Mouse (Mus musculus) myocyte (in vitro differentiated cells): ENCODE measurements around the gene Rps15a. TPM values are rescaled to one million over a fixed set of nuclear protein-coding genes. Genes with fewer than 3 reads are reported as not detected.
A peak's percentile ranks its signal among the peaks of the same experiment; 100 is the strongest.

ENCODE experiments used
- H3K27me3 ChIP-seq: one replicate; pipeline ENCODE4 v1.6.1; 2011; ENCODE audit not compliant: control insufficient read depth, insufficient read depth, insufficient read length
- H3K36me3 ChIP-seq: one replicate; pipeline ENCODE4 v1.6.1; 2011; ENCODE audit not compliant: control insufficient read depth, insufficient read depth
- H3K4me2 ChIP-seq: one replicate; pipeline ENCODE4 v1.6.1; 2011; ENCODE audit warnings: low read depth, control low read depth
- H3K4me3 ChIP-seq: one replicate; pipeline ENCODE4 v1.5.1; 2011; ENCODE audit warnings: mild to moderate bottlenecking, control low read depth, moderate library complexity
- H3K79me2 ChIP-seq: one replicate; pipeline ENCODE4 v1.6.1; 2011; ENCODE audit not compliant: control insufficient read depth, insufficient read depth
- H3ac ChIP-seq: one replicate; pipeline ENCODE4 v1.6.1; 2011; ENCODE audit not compliant: control insufficient read depth, insufficient read length
- CEBPB ChIP-seq: IDR thresholded peaks from 2 replicates; pipeline ENCODE4 v1.6.1; 2011; ENCODE audit warnings: mild to moderate bottlenecking, moderate library complexity; ENCODE audit not compliant: poor library complexity, insufficient read depth, severe bottlenecking
- E2F4 ChIP-seq: IDR thresholded peaks from one replicate; pipeline ENCODE4 v1.6.1; 2011; ENCODE audit warnings: mild to moderate bottlenecking, control low read depth, moderate library complexity; ENCODE audit not compliant: insufficient read depth
- MAX ChIP-seq: IDR thresholded peaks from one replicate; pipeline ENCODE4 v1.6.1; 2011; ENCODE audit warnings: low read depth, mild to moderate bottlenecking, control low read depth
- MYOD1 ChIP-seq, 3 experiments: IDR thresholded peaks; one replicate each; pipeline ENCODE4 v1.6.1; 2011; ENCODE audit warnings: control low read depth in 2 of 3, low read depth in 2 of 3, mild to moderate bottlenecking in 2 of 3, moderate library complexity in 1 of 3; ENCODE audit not compliant: insufficient read length in 2 of 3, control insufficient read depth in 1 of 3
- MYOG ChIP-seq, 3 experiments: IDR thresholded peaks; one replicate each; pipeline ENCODE4 v1.6.1; 2011; ENCODE audit warnings: control low read depth in 2 of 3, low read depth in 2 of 3, mild to moderate bottlenecking in 2 of 3; ENCODE audit not compliant: insufficient read length in 2 of 3, control insufficient read depth in 1 of 3, insufficient read depth in 1 of 3
- POLR2A ChIP-seq: IDR thresholded peaks from one replicate; pipeline ENCODE4 v1.6.1; 2011; ENCODE audit warnings: low read depth, mild to moderate bottlenecking, control low read depth, moderate library complexity; ENCODE audit not compliant: insufficient read length
- POLR2AphosphoS2 ChIP-seq: IDR thresholded peaks from one replicate; pipeline ENCODE4 v1.6.1; 2011; ENCODE audit warnings: low read depth, control low read depth; ENCODE audit not compliant: insufficient read length
- REST ChIP-seq: IDR thresholded peaks from one replicate; pipeline ENCODE4 v1.6.1; 2011; ENCODE audit warnings: mild to moderate bottlenecking, control low read depth, moderate library complexity; ENCODE audit not compliant: insufficient read depth, insufficient read length
- SRF ChIP-seq: IDR thresholded peaks from one replicate; pipeline ENCODE4 v1.6.1; 2011; ENCODE audit warnings: low read depth; ENCODE audit not compliant: control insufficient read depth, insufficient read length
- TCF12 ChIP-seq: IDR thresholded peaks from one replicate; pipeline ENCODE4 v1.6.1; 2011; ENCODE audit warnings: mild to moderate bottlenecking, control low read depth; ENCODE audit not compliant: poor library complexity, insufficient read depth, severe bottlenecking
- TCF3 ChIP-seq: IDR thresholded peaks from one replicate; pipeline ENCODE4 v1.6.1; 2011; ENCODE audit warnings: low read depth, control low read depth; ENCODE audit not compliant: insufficient read length
- USF1 ChIP-seq: IDR thresholded peaks from one replicate; pipeline ENCODE4 v1.6.1; 2011; ENCODE audit warnings: low read depth, mild to moderate bottlenecking, control low read depth, moderate library complexity
- polyA plus RNA-seq: library from polyadenylated mRNA; unstranded; fragments of >200 nt; fragmentation: generic; extraction: Trizol; gene quantifications from one replicate; pipeline ENCODE4 v1.2.1, GENCODE M21; 2012; ENCODE audit warnings: missing spikeins

The Rps15a gene
- polyA plus RNA-seq, 1 experiment, result 1,920 TPM

- Histone ChIP-seq H3K4me3 (no peak overlapping the region), H3K4me2 (peak overlapping the region; percentile 84), H3K36me3 (peaks cover 12% of the 10 kb centered on the region), H3K79me2 (peaks cover 43% of the 10 kb centered on the region), H3ac (no peak overlapping the region), H3K27me3 (no peaks in the 10 kb centered on the region)
- no peak for TF ChIP-seq TCF3
- TF ChIP-seq REST, result no peak
- no peak for TF ChIP-seq TCF12
- TF ChIP-seq E2F4, result no peak
- TF ChIP-seq CEBPB, result no peak
- TF ChIP-seq MYOG (IDR thresholded peaks at IDR 0.05; ENCODE audit: control insufficient read depth in 1 of 3, insufficient read depth in 1 of 3, insufficient read length in 2 of 3, low read depth in 2 of 3), result no peak
- TF ChIP-seq SRF, result no peak
- TF ChIP-seq POLR2A, result no peak
- TF ChIP-seq USF1, result no peak
Observed at GRCm38 (mm10) chr7:118126219-118126875, 10.4 kb upstream of the Rps15a start.

GRCm38 (mm10) chr7:118125736-118126135, 9.7 kb upstream of the Rps15a start:
- H3K79me2 ChIP-seq, result peaks cover 43% of the 10 kb centered on the region
- H3K4me2 ChIP-seq, result no peak overlapping the region
- TF ChIP-seq E2F4 (no peak), TCF3 (no peak), MAX (no peak), CEBPB (no peak), REST (no peak), POLR2A (no peak), MYOD1 (IDR thresholded peaks at IDR 0.05; ENCODE audit: control insufficient read depth in 1 of 3, insufficient read length in 2 of 3, low read depth in 2 of 3) (no peak), USF1 (no peak), SRF (no peak), TCF12 (no peak), POLR2AphosphoS2 (no peak)
- H3ac ChIP-seq, result no peak overlapping the region
- H3K4me3 ChIP-seq, result no peak overlapping the region
- H3K36me3 ChIP-seq, result peaks cover 16% of the 10 kb centered on the region
- H3K27me3 ChIP-seq, result no peaks in the 10 kb centered on the region

GRCm38 (mm10) chr7:118123512-118124411, 7.8 kb upstream of the Rps15a start:
- Histone ChIP-seq H3ac (no peak overlapping the region), H3K27me3 (no peaks in the 10 kb centered on the region), H3K4me2 (no peak overlapping the region), H3K36me3 (peaks cover 34% of the 10 kb centered on the region), H3K4me3 (no peak overlapping the region), H3K79me2 (peaks cover 38% of the 10 kb centered on the region)
- no peak for TF ChIP-seq MYOG (IDR thresholded peaks at IDR 0.05; ENCODE audit: control insufficient read depth in 1 of 3, insufficient read depth in 1 of 3, insufficient read length in 2 of 3, low read depth in 2 of 3)
- TF ChIP-seq TCF12, result no peak
- no peak for TF ChIP-seq SRF
- no peak for TF ChIP-seq POLR2A
- TF ChIP-seq POLR2AphosphoS2, result no peak
- TF ChIP-seq MYOD1 (IDR thresholded peaks at IDR 0.05; ENCODE audit: control insufficient read depth in 1 of 3, insufficient read length in 2 of 3, low read depth in 2 of 3), result no peak
- TF ChIP-seq E2F4, result no peak
- no peak for TF ChIP-seq USF1
- TF ChIP-seq MAX, result no peak
- no peak for TF ChIP-seq TCF3
- TF ChIP-seq REST, result no peak
- TF ChIP-seq CEBPB, result no peak

GRCm38 (mm10) chr7:118122235-118122634, 6.2 kb upstream of the Rps15a start:
- Histone ChIP-seq H3K4me3 (no peak overlapping the region), H3K4me2 (no peak overlapping the region), H3ac (no peak overlapping the region), H3K79me2 (peaks cover 23% of the 10 kb centered on the region), H3K36me3 (peaks cover 38% of the 10 kb centered on the region), H3K27me3 (no peaks in the 10 kb centered on the region)
- no peak for TF ChIP-seq TCF12
- no peak for TF ChIP-seq TCF3
- TF ChIP-seq POLR2AphosphoS2, result no peak
- no peak for TF ChIP-seq MYOG (IDR thresholded peaks at IDR 0.05; ENCODE audit: control insufficient read depth in 1 of 3, insufficient read depth in 1 of 3, insufficient read length in 2 of 3, low read depth in 2 of 3)
- no peak for TF ChIP-seq CEBPB
- TF ChIP-seq USF1, result no peak
- no peak for TF ChIP-seq E2F4
- TF ChIP-seq REST, result no peak
- no peak for TF ChIP-seq SRF
